Mouse (Mus musculus): ENCODE results near the gene Serinc5.

Gene Serinc5

GRCm38 (mm10) chr13:92613094-92613493 lies 2.2 kb downstream of the Serinc5 start:
- no peak for DNase-seq (ENCODE audit: low read depth)

DNA sequence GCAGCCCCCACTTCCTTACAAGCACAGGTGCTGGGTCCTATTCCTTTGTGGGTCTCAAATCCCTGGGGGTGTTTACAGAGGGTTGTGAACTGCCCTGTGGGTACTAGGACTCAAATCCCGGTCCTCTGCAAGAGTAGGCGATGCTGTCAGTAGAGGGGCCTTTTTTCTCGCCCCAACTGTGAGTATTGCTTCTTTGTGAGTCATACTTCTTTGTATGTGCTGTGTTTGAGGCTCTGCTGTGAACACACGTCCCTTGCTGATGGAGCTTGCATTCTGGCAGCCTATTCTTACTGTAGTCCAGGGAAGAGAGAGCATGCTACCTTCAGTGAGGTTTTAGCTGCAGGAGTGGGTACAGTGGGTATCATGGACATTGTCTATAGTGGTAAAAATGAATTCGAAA lies 4.3 kb downstream of the Serinc5 start:
- no peak for DNase-seq (ENCODE audit: low read depth)

DNA sequence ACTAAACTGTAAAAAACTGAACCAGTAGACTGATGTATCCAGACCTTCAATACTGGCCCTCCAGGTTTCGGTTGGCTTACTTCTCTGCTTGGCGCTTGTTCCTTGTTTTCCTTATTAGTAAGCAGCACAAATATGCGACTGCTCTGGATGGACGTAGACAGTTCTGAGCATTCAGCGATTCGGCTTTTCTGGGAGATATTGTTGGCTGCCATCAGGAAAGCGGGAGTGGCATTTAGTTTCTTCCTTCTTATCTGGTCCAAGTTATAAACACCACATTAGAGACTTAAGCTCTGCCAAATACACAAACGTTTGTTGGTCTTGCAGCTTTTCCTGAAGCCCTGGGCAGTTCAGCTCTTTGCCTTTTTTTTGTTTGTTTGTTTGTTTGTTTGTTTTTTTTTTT lies 5.6 kb downstream of the Serinc5 start:
- no peak for DNase-seq (ENCODE audit: low read depth)

- DNase-seq (ENCODE audit: low read depth): no peak
Measured at GRCm38 (mm10) chr13:92626196-92626595, 15.3 kb downstream of the Serinc5 start.

DNA sequence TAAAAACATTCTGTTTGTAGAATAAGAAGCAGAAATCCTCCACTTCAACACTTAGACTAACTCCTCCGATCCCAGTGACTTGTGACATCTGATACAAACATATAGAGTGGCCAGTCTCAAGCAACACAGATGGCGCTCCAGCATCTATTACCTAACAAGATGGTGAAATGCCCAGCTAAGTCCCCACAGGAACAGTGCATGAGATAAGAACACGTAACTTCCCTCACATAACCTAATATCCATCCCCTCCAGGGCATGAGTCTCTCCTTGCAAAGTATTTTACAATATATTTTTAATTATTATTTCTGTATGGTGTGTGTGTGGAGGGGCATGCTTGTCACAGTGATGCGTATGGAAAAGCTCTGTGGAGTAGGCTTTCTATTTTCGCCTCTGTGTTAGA lies 15.8 kb downstream of the Serinc5 start:
- no peak for DNase-seq (ENCODE audit: low read depth)

DNA sequence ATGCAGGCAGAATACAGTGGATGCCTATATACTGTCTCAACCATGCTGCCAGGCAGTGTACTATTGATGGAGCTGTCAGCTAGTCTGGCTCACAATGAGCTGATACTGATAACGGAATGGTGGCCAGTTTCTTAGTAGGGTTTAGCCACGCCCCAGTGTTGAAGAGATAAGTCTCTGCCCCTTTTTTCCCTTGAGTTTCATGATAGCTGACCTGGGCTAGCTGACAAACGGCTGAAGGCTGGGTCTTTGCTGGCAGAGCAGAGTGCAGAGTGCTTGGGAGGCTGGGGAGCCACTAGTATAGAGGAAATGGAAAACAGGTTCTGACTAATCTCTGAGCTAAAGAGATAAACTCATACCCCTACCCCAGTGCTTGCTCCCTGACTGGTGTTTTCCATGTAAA lies 18.6 kb downstream of the Serinc5 start:
- DNase-seq (ENCODE audit: low read depth): no peak

DNA sequence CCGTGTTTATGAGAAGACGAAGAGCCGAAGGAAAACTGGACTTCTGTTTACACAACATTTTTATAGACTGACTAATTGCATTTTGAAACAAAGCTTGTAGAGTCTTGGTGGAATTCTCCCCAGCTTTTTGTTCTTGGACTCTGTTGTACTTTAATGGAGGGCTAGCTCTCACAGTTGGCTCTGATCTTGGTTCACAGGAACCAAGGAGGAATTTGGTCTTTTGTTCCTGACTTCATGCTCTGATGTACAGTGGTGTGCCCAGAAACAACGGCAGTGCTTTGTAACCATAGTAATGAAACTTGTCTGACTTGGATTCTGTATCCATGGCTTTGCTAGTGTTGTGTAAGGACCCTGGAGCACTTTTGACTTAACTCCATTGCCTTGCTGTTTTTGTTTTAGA lies 20.6 kb downstream of the Serinc5 start:
- DNase-seq (ENCODE audit: low read depth): no peak

DNA sequence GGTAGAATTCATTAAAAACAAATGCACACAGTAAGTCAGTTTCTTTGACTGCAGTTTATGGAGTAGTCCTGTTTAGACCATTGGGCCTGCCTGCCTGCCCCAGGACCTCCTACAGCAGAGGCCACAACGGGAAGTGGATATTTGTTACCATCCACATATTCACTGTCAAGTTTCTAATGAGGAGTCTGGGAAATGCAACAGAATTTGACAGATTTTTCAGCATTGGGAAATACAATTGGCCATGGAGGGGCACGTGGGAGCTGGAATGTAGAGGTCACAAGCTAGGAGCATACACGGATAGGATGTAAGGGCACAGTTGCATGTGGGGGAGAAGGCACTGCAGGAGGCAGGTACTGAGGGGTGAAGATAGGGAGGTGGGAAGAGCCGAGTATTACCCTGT lies 21.7 kb downstream of the Serinc5 start:
- no peak for DNase-seq (ENCODE audit: low read depth)

DNA sequence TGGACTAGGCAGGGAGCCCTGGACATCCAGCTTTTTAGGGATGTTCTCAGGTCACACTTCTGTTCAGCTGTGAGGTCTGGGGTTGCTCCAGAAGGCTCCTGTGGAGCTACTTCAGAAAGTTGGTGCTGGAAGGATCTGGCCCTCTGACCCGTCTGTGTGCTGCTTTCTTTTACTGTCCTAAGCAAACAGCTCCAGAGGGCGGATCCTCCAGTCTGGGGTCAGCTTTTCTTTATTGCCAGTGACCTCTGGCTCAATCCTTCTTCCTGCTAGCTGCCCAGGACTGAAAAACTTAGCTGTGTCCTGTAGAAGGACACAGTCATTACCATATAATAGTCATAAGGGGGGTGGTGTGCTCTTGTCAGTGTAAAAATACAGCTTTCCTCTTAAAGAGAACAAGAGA lies 24.1 kb downstream of the Serinc5 start:
- no peak for DNase-seq (ENCODE audit: low read depth)

GRCm38 (mm10) chr13:92636226-92636909 lies 25.5 kb downstream of the Serinc5 start:
- DNase-seq (ENCODE audit: low read depth): no peak

DNA sequence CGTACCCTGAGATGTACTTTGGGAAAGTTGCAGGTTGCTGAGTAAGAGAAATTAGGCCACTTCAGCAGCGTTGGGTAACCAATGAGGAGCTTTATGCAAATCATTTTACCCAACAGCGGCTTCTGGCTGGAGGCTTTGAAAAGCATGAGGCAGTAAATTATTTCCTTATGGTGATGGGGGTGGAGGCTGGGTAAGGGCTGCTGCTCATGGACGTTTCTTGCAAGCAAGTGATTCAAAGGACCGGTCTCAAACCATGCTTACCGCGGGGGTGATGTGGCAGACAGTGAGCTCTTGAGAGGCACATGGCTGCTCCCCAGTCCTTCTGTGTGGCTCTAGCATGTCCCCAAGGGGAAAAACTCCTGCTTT lies 26.0 kb downstream of the Serinc5 start:
- DNase-seq (ENCODE audit: low read depth): peak; percentile 73

DNA sequence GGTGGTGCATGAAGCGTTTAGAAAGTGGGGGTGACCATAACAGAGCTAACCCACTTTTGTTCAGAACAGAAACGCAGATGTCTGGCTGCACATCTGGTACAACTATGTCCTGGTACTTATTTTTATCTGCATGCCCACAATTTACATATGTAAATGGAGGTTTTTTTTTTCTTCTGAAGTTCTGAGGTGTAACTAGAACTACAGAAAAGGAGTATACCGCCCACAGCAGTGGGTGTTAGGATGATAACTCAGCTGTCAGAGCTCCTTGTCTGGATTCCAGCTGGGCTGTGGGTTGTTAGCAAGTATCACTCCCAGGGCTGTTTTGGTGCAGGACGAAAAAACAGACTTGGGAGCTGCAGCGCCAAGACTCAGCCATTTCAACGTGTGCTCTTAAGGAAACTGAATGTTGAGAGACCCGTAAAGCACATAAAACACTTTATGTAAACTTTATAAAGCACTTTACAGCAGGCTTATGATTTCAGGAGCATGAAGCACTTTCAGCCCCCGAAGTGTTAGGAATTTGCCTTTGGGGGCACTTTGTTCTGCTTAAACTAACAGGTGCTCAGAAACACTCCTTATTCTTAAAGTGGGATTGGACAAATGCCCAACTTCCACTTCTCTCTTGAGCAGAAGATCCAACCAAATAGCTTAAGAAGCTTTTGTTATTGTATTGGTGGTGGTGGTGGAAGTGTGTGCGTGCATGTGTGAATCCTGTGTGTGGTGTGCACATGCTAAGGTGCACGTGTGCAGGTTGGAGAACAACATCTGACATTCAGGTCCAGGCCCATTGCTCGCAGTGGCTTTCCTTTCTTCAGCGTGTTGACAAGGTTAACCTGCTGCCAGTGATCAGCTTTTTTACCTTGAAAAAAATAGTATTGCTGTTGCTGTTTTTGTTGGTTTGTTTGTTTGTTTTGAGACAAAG lies 28.5 kb downstream of the Serinc5 start:
- no peak for DNase-seq (ENCODE audit: low read depth)

- no peak for DNase-seq (ENCODE audit: low read depth)
Measured at GRCm38 (mm10) chr13:92644199-92644598, 33.3 kb downstream of the Serinc5 start.

DNA sequence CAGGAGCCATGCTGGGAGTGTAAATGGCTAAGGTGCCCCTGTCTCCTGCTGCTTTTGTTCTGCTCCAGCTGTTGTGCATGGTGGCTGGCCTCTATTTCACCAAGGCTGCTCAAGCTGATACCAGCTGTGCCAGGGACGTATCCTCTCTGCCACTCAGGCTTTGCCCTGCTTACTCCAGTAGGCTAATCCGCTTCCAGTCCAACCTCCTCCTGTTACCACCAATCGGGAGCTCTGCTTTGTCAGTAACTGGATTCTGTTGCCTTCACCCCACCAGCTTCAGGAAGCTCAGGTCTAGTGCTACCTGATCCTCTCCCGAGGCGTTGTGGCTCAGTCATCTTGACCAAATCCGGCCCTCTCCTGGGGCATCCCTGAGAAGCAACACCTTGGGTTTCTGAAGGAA lies 33.9 kb downstream of the Serinc5 start:
- DNase-seq (ENCODE audit: low read depth): no peak

GRCm38 (mm10) chr13:92647695-92648094 lies 36.8 kb downstream of the Serinc5 start:
- DNase-seq (ENCODE audit: low read depth): no peak

DNA sequence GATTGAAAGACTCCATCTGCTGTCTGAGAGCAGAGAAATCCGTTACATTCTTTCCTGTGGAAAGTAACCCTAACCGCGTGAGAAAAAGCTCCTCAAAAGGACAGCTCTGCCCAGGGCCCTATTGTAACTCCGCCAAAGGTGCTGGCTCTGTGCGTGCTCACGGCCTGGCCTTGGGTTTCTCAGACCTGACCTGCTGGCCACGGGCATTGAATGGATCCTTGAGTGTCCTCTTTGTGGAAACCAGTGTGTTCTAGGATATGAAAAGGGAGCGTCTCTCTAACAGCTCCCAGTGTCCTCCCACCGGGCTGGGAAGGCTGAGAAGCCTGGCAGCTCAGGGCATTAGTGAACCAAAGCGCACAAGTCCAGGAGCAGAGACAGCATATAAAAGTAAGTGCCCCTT lies 38.2 kb downstream of the Serinc5 start:
- no peak for DNase-seq (ENCODE audit: low read depth)

DNA sequence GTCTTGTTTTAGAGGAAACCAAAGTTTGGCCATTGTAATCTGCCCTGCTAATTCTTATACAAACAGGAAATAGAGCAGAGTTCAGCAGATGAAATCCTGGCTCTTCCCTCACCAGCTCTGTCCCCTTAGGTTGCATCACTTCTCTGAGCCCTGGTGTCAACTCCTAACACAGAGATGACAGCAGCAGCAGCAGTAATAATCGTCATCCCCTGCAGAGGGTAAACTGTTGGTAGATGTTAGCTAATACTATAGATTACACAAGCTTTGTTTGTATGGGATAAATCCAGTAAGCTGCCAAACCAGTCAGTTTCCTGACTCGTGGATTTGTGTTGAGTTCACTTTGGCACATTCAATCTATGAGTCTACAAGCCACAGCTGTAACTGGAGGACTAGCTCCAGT lies 40.1 kb downstream of the Serinc5 start:
- DNase-seq (ENCODE audit: low read depth): no peak

DNA sequence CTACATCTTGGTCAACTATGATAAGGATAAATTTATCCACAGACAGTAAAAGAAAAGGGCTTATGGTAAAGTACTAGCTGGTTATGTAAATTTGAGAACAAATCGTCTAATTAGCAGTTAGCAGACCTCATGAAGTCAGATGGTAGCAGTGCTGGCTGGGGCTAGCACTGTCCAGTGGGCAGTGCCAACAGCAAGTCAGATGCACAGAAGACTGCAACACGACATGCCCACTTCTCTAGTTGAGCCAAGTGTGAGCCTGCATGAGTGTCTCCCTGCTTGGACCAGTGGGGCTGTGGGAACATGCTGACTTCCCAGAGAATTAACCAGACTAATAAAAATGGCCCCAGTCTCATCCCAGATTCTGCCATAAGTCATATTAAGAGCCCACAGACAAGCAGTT lies 41.6 kb downstream of the Serinc5 start:
- DNase-seq (ENCODE audit: low read depth): no peak

- no peak for DNase-seq (ENCODE audit: low read depth)
Measured at GRCm38 (mm10) chr13:92653283-92653682, 42.4 kb downstream of the Serinc5 start.

- no peak for DNase-seq (ENCODE audit: low read depth)
Measured at GRCm38 (mm10) chr13:92656815-92657513, 46.1 kb downstream of the Serinc5 start.

GRCm38 (mm10) chr13:92659611-92660010 lies 48.7 kb downstream of the Serinc5 start:
- DNase-seq (ENCODE audit: low read depth): no peak

DNA sequence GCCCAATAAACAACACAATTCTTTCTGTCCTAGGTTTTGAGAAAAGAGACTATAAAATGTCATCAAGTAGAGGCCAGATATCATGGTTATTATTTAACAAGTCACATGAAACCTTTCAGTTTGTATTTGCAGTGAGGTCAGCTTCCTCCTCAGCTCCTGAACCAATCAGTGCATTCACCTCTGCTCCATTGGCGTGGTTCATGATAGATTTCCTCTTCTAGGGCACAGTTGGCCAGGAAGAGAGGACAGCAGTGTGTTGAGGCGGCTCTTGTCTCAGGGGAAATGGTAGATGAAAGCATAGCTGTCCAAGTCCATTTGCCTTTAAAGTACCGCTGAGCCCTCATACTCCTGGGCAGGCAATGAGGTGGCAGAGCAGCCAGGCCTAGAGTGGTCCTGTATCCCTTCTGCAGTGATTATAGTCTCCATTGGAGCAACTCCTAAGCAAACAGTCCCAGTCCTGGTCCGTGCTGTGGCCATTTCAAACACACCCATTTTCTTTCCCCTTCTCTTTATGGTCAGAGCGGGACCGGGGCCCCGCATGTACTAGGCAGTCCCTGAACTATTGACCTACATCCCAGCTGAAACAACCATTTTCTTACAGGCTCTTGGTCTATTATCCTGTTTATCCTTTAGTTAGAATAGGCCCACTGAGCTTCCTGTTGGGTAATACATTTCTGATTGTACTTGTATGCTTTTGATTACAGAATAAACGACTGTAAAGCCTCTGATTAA lies 51.8 kb downstream of the Serinc5 start:
- no peak for DNase-seq (ENCODE audit: low read depth)

Data from c-Kit-positive CD71-negative TER-119-negative erythroid progenitor cells, embryonic 14.5 days (primary cell).